Mouse (Mus musculus) limb, embryonic 14.5 days (tissue): ENCODE measurements around the gene Gm6034. TPM values are rescaled to one million over a fixed set of nuclear protein-coding genes. Genes with fewer than 3 reads are reported as not detected.
"Not testable (repeated sequence)": the region's sequence is repeated elsewhere in the genome, so short reads cannot be mapped to it uniquely, and the experiment has no call there.

ENCODE experiments used
- ATAC-seq: fragments of 200-750 bp; cut with Nextera tagmentation; 2 replicates; pipeline ENCODE4 v1.8.0; 2017; ENCODE audit warnings: low read depth, moderate number of reproducible peaks, moderate TSS enrichment; ENCODE audit not compliant: low FRiP score
- DNase-seq: peaks from one replicate; pipeline ENCODE4 v3.0.0-alpha.2; 2015; ENCODE audit warnings: low spot score
- H3K27ac ChIP-seq: fragments of 300-500 bp; sonication (generic); replicated peaks from 2 replicates; pipeline ENCODE4 v1.5.1; 2014; ENCODE audit warnings: low read depth, mild to moderate bottlenecking, low read length, moderate library complexity, mixed read lengths
- H3K27me3 ChIP-seq: fragments of 300-500 bp; sonication (generic); 2 replicates; pipeline ENCODE4 v1.6.1; 2014; ENCODE audit warnings: low read length, mixed read lengths; ENCODE audit not compliant: control insufficient read depth, insufficient read depth
- H3K36me3 ChIP-seq: fragments of 300-500 bp; sonication (generic); 2 replicates; pipeline ENCODE4 v1.6.1; 2014; ENCODE audit warnings: mild to moderate bottlenecking, low read length, moderate library complexity, mixed read lengths; ENCODE audit not compliant: control insufficient read depth, insufficient read depth
- H3K4me1 ChIP-seq: fragments of 300-500 bp; sonication (generic); 2 replicates; pipeline ENCODE4 v1.6.1; 2014; ENCODE audit warnings: antibody characterized with exemption, low read length, mixed read lengths; ENCODE audit not compliant: control insufficient read depth, insufficient read depth
- H3K4me2 ChIP-seq: fragments of 300-500 bp; sonication (generic); replicated peaks from 2 replicates; pipeline ENCODE4 v1.6.1; 2014; ENCODE audit warnings: low read depth, mild to moderate bottlenecking, low read length, moderate library complexity; ENCODE audit not compliant: severe bottlenecking
- H3K4me3 ChIP-seq: fragments of 300-500 bp; sonication (generic); replicated peaks from 2 replicates; pipeline ENCODE4 v1.5.1; 2014; ENCODE audit warnings: low read length
- H3K9ac ChIP-seq: fragments of 300-500 bp; sonication (generic); 2 replicates; pipeline ENCODE4 v1.6.1; 2014; ENCODE audit warnings: mild to moderate bottlenecking, low read depth, low read length, moderate library complexity; ENCODE audit not compliant: severe bottlenecking
- H3K9me3 ChIP-seq: fragments of 300-500 bp; sonication (generic); 2 replicates; pipeline ENCODE4 v1.6.1; 2016; ENCODE audit warnings: low read length; ENCODE audit not compliant: control insufficient read depth
- POLR2A ChIP-seq: fragments of 200-500 bp; IDR thresholded peaks from 2 replicates; pipeline ENCODE4 v1.8.0; 2012; ENCODE audit warnings: inconsistent platforms, mild to moderate bottlenecking, moderate library complexity, borderline replicate concordance; ENCODE audit not compliant: insufficient read depth, insufficient read length; ENCODE audit errors: extremely low read depth
- WGBS: fragments of 180-500 bp; shearing (Covaris S2); extraction: QIAGEN DNeasy Blood & Tissue Kit; methylation state at CpG from one replicate; pipeline ENCODE4 v1.1.7; 2014; 5-methylcytosine and 5-hydroxymethylcytosine counted together
- polyA plus RNA-seq, 2 experiments: library from polyadenylated mRNA; depleted of rRNA in 1 of 2; stranded (reverse) in 1 of 2; unstranded in 1 of 2; fragments of >200 nt; fragmentation: Nextera tagmentation in 1 of 2; extraction: Ambion mirVana in 1 of 2; gene quantifications; 2 replicates each; pipeline versions ENCODE4 v1.2.1 to v1.2.3; 2012 to 2014

The Gm6034 gene
- polyA plus RNA-seq, 2 experiments = not detected

GRCm38 (mm10) chr17:36001966-36002365 lies 40.8 kb upstream of the Gm6034 start:
- Histone ChIP-seq H3K4me2 (no peak overlapping the region), H3K9me3 (no peaks in the 10 kb centered on the region; the same call in 1 of the 2 replicates), H3K27ac (no peak overlapping the region), H3K9ac (no peak overlapping the region), H3K27me3 (no peaks in the 10 kb centered on the region), H3K4me3 (no peak overlapping the region), H3K4me1 (no peaks in the 10 kb centered on the region), H3K36me3 (peaks cover 5% of the 10 kb centered on the region; the same call in 1 of the 2 replicates)
- ATAC-seq (no peak), DNase-seq (no peak)
- TF ChIP-seq POLR2A = no peak
- 97% methylated on average over 6 of the region's 6 CpGs for WGBS

- Histone ChIP-seq H3K36me3 (peaks cover 5% of the 10 kb centered on the region; the same call in 1 of the 2 replicates), H3K4me2 (no peak overlapping the region), H3K27ac (no peak overlapping the region), H3K4me3 (no peak overlapping the region), H3K9me3 (no peaks in the 10 kb centered on the region; the same call in 1 of the 2 replicates), H3K4me1 (no peaks in the 10 kb centered on the region), H3K9ac (no peak overlapping the region), H3K27me3 (no peaks in the 10 kb centered on the region)
- no peak for ATAC-seq
- TF ChIP-seq POLR2A = no peak
- 89% methylated on average over 7 of the region's 7 CpGs for WGBS
- DNase-seq = no peak
Measured at GRCm38 (mm10) chr17:36003331-36003730, 39.4 kb upstream of the Gm6034 start.

GRCm38 (mm10) chr17:36004409-36004808 lies 38.4 kb upstream of the Gm6034 start:
- not testable (repeated sequence) for H3K9ac ChIP-seq, H3K4me1 ChIP-seq, H3K27ac ChIP-seq, H3K27me3 ChIP-seq, H3K9me3 ChIP-seq, H3K4me2 ChIP-seq, H3K36me3 ChIP-seq, DNase-seq, ATAC-seq, H3K4me3 ChIP-seq
- WGBS = 93% methylated on average over 7 of the region's 7 CpGs

GRCm38 (mm10) chr17:36014977-36015376 lies 27.8 kb upstream of the Gm6034 start:
- H3K4me1 ChIP-seq = no peaks in the 10 kb centered on the region
- no peak overlapping the region for H3K4me3 ChIP-seq
- no peak for TF ChIP-seq POLR2A
- ATAC-seq = no peak
- H3K27me3 ChIP-seq = no peaks in the 10 kb centered on the region
- DNase-seq = no peak
- H3K9me3 ChIP-seq = no peaks in the 10 kb centered on the region
- no peak overlapping the region for H3K9ac ChIP-seq
- 90% methylated on average over 5 of the region's 5 CpGs for WGBS
- no peak overlapping the region for H3K4me2 ChIP-seq
- H3K27ac ChIP-seq = no peak overlapping the region
- peaks cover 13% of the 10 kb centered on the region for H3K36me3 ChIP-seq

- 0 out of 2 replicates have a peak, but pooled peaks cover 5% of the 10 kb centered on the region for H3K4me1 ChIP-seq
- DNase-seq (no peak), ATAC-seq (no peak)
- peaks cover 13% of the 10 kb centered on the region for H3K36me3 ChIP-seq
- H3K27ac ChIP-seq = no peak overlapping the region
- H3K4me3 ChIP-seq = no peak overlapping the region
- H3K9me3 ChIP-seq = no peaks in the 10 kb centered on the region
- WGBS = 85% methylated on average over 5 of the region's 5 CpGs
- H3K27me3 ChIP-seq = no peaks in the 10 kb centered on the region
- H3K4me2 ChIP-seq = no peak overlapping the region
- no peak for TF ChIP-seq POLR2A
- H3K9ac ChIP-seq = no peak overlapping the region
Measured at GRCm38 (mm10) chr17:36017046-36017445, 25.7 kb upstream of the Gm6034 start.

GRCm38 (mm10) chr17:36018979-36019378 lies 23.8 kb upstream of the Gm6034 start:
- H3K36me3 ChIP-seq = peaks cover 13% of the 10 kb centered on the region
- H3K4me3 ChIP-seq = no peak overlapping the region
- H3K27ac ChIP-seq = no peak overlapping the region
- H3K4me1 ChIP-seq = 0 out of 2 replicates have a peak, but pooled peaks cover 5% of the 10 kb centered on the region
- no peaks in the 10 kb centered on the region for H3K27me3 ChIP-seq
- ATAC-seq (no peak), DNase-seq (no peak)
- H3K9me3 ChIP-seq = no peaks in the 10 kb centered on the region
- WGBS = 60% methylated on average over 2 of the region's 2 CpGs
- H3K4me2 ChIP-seq = no peak overlapping the region
- H3K9ac ChIP-seq = no peak overlapping the region
- TF ChIP-seq POLR2A = no peak
